Mouse (Mus musculus): Measurements from ENCODE around the gene Slc16a11. TPM values are rescaled to one million over a fixed set of nuclear protein-coding genes. Genes with fewer than 3 reads are reported as not detected.
A peak's percentile ranks its signal among the peaks of the same experiment; 100 is the strongest.

The Slc16a11 gene
- polyA plus RNA-seq, 1 experiment from 2014 or later: 1.5 TPM

DNA sequence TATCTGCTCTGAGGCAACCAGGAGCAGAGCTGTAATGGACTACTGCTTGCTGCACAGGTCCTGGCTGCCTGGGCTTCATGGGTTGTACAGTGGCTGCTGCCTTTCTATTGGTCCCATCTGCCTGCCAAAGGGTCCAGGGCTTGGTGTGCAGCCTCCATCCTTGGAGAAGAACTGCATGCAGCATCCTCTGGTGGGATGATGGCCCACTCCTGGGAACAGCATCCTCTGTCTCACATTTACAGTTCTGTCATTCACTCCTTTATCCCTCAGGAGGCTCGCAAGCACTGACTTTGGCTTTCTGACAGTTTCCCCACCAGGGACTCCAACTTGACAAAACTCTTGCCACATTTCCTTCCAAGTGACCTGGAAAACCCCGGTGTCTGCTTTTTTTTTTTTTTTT, 5.8 kb upstream of the Slc16a11 start:
- no peaks in the 10 kb centered on the region for H3K9me3 ChIP-seq
- H3K4me1 ChIP-seq: no peaks in the 10 kb centered on the region
- H3K27me3 ChIP-seq: 0 out of 2 replicates have a peak, but pooled peaks cover 7% of the 10 kb centered on the region
- no peaks in the 10 kb centered on the region for H3K36me3 ChIP-seq
- no peak overlapping the region for H3K27ac ChIP-seq
- no peak for ATAC-seq (ENCODE audit: low FRiP score, low read depth)
- WGBS: 88% methylated on average over 2 of the region's 2 CpGs
- H3K9ac ChIP-seq: no peak overlapping the region
- no peak overlapping the region for H3K4me2 ChIP-seq (replicated peaks)
- H3K4me3 ChIP-seq: no peak overlapping the region

DNA sequence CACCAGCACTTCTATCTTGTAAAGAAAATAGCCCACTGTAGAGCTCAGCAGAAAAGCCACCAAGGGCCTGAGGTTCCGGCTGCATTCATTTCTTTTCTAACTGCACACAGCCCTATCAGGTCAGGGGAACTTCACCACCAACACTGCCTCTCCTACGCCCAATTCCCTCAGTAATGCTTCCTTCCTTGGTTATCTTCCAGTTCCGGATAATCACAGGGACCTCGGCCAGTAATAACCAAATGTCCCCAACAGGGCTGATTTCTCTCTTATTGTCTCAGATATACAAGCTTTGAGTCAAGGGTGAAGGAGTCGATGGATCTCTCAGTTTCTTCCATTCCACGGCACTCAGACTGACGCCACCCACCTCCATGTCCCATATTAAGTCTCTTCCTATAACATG, 5.3 kb upstream of the Slc16a11 start:
- Histone ChIP-seq H3K27me3 (peaks cover 11% of the 10 kb centered on the region), H3K9me3 (no peaks in the 10 kb centered on the region), H3K4me2 (replicated peaks) (no peak overlapping the region), H3K9ac (no peak overlapping the region), H3K4me3 (no peak overlapping the region), H3K27ac (no peak overlapping the region), H3K36me3 (no peaks in the 10 kb centered on the region), H3K4me1 (no peaks in the 10 kb centered on the region)
- no peak for ATAC-seq (ENCODE audit: low FRiP score, low read depth)
- WGBS: 80% methylated on average over 7 of the region's 7 CpGs

DNA sequence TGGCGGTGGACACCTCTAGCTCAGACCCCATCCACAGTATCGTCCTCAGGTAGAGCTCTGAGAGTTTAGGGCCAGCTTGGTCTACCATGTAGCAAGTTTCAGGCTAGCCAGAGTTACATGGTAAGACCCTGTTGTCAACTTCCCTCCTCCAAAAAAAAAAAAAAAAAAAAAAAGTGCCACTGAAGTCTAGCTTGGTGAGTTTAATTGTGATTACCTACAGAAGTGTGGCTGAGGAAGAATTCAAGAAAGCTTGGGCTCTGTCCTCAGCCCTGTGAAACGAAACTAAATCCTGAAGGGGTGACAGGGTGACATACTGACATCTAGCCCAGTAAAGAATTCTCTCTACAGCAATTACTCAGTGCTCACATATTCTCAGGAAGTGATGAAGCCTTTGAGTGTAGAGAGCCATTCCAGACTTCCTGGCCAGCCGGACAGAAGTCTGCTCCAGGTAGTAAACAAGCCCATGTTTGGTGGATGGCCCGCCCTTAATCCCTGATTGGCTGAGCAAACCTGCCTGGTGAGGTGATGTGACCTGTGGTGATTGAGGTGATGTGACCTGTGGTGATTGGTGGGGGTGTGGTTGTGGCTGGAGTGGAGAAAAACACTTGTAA, 3.7 kb upstream of the Slc16a11 start:
- no peak overlapping the region for H3K27ac ChIP-seq
- no peaks in the 10 kb centered on the region for H3K9me3 ChIP-seq
- 67% methylated on average over 5 of the region's 5 CpGs for WGBS
- no peak overlapping the region for H3K9ac ChIP-seq
- H3K36me3 ChIP-seq: no peaks in the 10 kb centered on the region
- H3K4me3 ChIP-seq: no peak overlapping the region
- peaks cover 25% of the 10 kb centered on the region for H3K27me3 ChIP-seq
- H3K4me2 ChIP-seq (replicated peaks): no peak overlapping the region
- H3K4me1 ChIP-seq: peaks cover 5% of the 10 kb centered on the region
- ATAC-seq (ENCODE audit: low FRiP score, low read depth): no peak

DNA sequence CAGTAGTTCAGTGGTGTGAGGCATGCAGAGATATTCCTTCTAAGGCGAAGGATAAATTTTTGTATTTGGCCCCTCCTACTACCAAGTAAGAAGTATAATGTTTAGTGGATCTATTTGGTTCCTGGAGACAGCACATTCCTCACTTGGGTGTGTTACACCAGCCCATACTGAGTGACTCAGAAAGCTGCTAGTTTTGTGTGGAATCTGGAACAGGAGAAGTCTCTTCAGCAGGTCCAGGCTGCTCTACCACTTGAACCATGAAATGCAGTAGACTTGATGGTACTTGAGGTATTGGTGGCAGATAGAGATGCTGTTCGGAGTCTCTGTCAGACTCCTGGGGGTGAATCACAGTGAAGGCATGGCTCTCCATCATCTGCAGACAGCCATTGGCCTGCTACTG, 1.9 kb upstream of the Slc16a11 start:
- Histone ChIP-seq H3K9ac (no peak overlapping the region), H3K36me3 (no peaks in the 10 kb centered on the region), H3K4me1 (peaks cover 23% of the 10 kb centered on the region), H3K27ac (no peak overlapping the region), H3K4me3 (no peak overlapping the region), H3K9me3 (no peaks in the 10 kb centered on the region), H3K27me3 (peaks cover 43% of the 10 kb centered on the region), H3K4me2 (replicated peaks) (no peak overlapping the region)
- ATAC-seq (ENCODE audit: low FRiP score, low read depth): no peak
- 84% methylated on average over 2 of the region's 2 CpGs for WGBS

DNA sequence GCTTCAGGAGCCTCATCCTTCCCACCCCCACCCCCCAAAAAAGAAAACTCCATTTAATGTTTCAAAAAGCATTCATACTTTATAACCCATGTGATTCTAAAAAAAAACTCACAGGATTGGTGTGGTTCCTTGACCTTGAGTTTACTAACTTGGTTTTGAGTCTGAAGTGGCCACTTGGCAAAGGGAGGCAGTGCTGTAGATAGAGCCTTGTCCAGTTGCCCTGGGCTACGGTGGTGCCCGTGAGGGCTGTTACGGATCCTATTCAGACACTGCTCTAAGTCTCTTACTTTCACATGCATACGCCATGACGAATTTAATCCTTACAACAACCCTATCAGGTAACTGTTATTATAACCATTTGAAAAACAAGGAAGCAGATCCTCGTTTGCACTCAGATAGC, 580 bp upstream of the Slc16a11 start:
- Histone ChIP-seq H3K27me3 (peaks cover 56% of the 10 kb centered on the region), H3K27ac (no peak overlapping the region), H3K4me2 (replicated peaks) (no peak overlapping the region), H3K4me3 (no peak overlapping the region), H3K4me1 (peaks cover 24% of the 10 kb centered on the region), H3K9ac (no peak overlapping the region), H3K9me3 (no peaks in the 10 kb centered on the region), H3K36me3 (no peaks in the 10 kb centered on the region)
- no peak for ATAC-seq (ENCODE audit: low FRiP score, low read depth)
- 80% methylated on average over 6 of the region's 6 CpGs for WGBS

DNA sequence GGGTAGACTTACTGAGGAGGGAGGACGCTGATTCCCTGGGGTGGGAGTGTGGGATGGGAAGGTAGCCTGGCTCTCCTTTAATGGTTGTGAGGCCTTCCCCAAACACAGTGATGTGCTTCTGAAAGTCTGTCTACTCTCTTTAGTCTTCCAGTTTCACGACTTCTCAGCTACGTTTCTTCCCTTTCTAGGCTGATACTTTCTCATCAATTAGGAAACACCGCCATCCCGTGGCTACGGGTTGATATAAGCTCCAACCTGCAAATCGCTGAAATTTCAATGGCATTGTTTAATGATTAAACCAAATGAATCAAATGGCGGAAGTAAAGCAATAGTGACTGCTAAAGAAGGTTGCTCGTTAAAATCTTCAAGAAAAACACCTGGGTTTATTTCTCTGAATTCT, 344 bp downstream of the Slc16a11 start:
- no peak overlapping the region for H3K4me3 ChIP-seq
- ATAC-seq (ENCODE audit: low FRiP score, low read depth): no peak
- WGBS: 10% methylated on average over 9 of the region's 9 CpGs
- H3K27me3 ChIP-seq: peaks cover 64% of the 10 kb centered on the region
- H3K27ac ChIP-seq: no peak overlapping the region
- H3K9ac ChIP-seq: no peak overlapping the region
- H3K4me2 ChIP-seq (replicated peaks): no peak overlapping the region
- H3K4me1 ChIP-seq: peaks cover 24% of the 10 kb centered on the region
- H3K36me3 ChIP-seq: no peaks in the 10 kb centered on the region
- H3K9me3 ChIP-seq: no peaks in the 10 kb centered on the region

DNA sequence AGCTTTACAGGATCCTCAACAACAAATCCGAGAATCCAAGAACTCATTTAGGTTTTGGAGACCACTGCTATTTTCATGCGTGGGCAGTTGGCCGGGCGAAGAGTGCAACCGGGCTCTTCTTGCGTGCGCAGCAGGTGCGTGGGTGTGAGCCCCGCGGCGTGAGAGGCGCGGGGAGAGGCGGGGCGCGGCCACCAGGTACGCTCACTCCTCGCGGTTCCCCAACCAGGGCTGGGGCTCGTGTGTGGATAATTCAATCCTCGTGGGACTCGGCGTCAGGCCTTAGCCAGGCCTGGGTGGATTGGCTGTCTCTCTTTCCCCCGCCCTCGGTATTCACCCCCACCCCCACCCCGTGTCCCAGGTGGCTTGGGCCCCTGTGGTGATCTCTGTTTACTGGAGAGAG, 1.2 kb downstream of the Slc16a11 start:
- 8% methylated on average over 26 of the region's 26 CpGs for WGBS
- Histone ChIP-seq H3K27ac (no peak overlapping the region), H3K36me3 (no peaks in the 10 kb centered on the region), H3K4me3 (peak overlapping the region; percentile 41), H3K9me3 (no peaks in the 10 kb centered on the region), H3K4me2 (replicated peaks) (peak overlapping the region; percentile 71), H3K9ac (peak overlapping the region; percentile 62), H3K27me3 (peaks cover 64% of the 10 kb centered on the region), H3K4me1 (peaks cover 26% of the 10 kb centered on the region)
- no peak for ATAC-seq (ENCODE audit: low FRiP score, low read depth)

DNA sequence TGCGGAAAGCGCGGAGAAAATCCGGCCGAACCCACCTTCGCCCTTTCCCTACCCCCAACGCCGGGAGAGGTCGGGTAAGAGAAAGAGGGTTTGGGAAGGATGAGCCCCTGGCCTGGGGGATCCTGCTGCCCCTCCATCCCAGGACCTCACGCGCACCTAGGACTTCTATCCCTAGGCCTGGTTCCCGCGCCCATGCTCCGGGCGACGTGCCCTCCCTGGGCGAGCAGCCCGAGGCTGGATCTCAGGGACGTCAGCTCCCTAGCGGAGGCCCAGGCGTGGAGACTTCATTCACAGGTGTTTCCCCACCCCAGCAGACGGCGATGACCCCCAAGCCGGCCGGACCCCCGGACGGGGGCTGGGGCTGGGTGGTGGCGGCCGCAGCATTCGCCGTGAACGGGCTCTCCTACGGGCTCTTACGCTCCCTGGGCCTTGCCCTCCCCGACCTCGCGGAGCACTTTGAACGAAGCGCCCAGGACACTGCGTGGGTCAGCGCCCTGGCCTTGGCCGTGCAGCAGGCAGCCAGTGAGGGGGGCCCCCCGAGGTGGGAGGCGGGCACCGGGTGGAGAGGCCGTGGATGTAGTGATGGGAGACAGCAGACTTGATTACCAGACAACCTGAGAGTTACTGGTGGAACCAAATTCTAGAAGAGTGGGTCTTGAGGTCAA, 1.8 kb downstream of the Slc16a11 start:
- H3K36me3 ChIP-seq: no peaks in the 10 kb centered on the region
- 2% methylated on average over 45 of the region's 46 CpGs for WGBS
- H3K9me3 ChIP-seq: no peaks in the 10 kb centered on the region
- peak overlapping the region; percentile 62 for H3K9ac ChIP-seq
- peak overlapping the region; percentile 71 for H3K4me2 ChIP-seq (replicated peaks)
- peaks cover 32% of the 10 kb centered on the region for H3K4me1 ChIP-seq
- H3K4me3 ChIP-seq: peak overlapping the region; percentile 41
- H3K27ac ChIP-seq: no peak overlapping the region
- 0 out of 2 replicates have a peak, but pooled peaks have one; percentile 11 for ATAC-seq (ENCODE audit: low FRiP score, low read depth)
- H3K27me3 ChIP-seq: peaks cover 64% of the 10 kb centered on the region

DNA sequence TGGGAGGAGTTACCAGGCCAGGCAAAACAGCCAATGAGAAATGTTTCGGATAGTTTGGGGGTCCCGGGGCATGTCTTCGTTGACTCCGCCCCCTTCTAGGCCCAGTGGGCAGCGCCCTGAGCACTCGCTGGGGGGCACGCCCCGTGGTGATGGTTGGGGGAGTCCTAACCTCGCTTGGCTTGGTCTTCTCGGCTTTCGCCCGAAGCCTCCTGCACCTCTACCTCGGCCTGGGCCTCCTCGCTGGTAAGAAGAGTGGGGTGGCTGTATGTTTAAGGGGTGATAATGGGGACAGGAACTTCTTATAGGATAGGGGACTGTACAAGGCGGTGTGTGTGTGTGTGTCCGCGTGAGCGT, 2.3 kb downstream of the Slc16a11 start:
- peak overlapping the region; percentile 71 for H3K4me2 ChIP-seq (replicated peaks)
- no peak overlapping the region for H3K27ac ChIP-seq
- H3K4me3 ChIP-seq: peak overlapping the region; percentile 41
- H3K9ac ChIP-seq: peak overlapping the region; percentile 62; the same call in 1 of the 2 replicates
- 3% methylated on average over 18 of the region's 18 CpGs for WGBS
- no peaks in the 10 kb centered on the region for H3K36me3 ChIP-seq
- H3K9me3 ChIP-seq: no peaks in the 10 kb centered on the region
- ATAC-seq (ENCODE audit: low FRiP score, low read depth): peak; percentile 18; the same call in 1 of the 2 replicates
- peaks cover 37% of the 10 kb centered on the region for H3K4me1 ChIP-seq
- H3K27me3 ChIP-seq: peaks cover 64% of the 10 kb centered on the region

DNA sequence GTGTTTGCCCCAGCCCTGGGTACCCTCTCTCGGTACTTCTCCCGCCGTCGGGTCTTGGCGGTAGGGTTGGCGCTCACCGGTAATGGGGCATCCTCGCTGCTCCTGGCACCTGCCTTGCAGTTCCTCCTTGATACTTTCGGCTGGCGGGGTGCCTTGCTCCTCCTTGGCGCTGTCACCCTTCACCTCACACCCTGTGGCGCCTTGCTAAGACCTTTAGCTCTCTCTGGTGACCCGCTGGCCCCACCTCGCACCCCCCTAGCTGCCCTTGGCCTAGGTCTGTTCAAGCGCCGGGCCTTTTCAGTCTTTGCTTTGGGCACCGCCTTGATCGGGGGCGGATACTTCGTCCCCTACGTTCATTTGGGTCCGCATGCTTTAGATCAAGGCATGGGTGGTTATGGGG, 2.7 kb downstream of the Slc16a11 start:
- Histone ChIP-seq H3K4me3 (peak overlapping the region; percentile 41), H3K4me2 (replicated peaks) (peak overlapping the region; percentile 71; the same call in 1 of the 2 replicates), H3K4me1 (peaks cover 41% of the 10 kb centered on the region), H3K27me3 (peaks cover 64% of the 10 kb centered on the region), H3K27ac (no peak overlapping the region), H3K9ac (no peak overlapping the region), H3K9me3 (no peaks in the 10 kb centered on the region), H3K36me3 (no peaks in the 10 kb centered on the region)
- no peak for ATAC-seq (ENCODE audit: low FRiP score, low read depth)
- WGBS: 10% methylated on average over 22 of the region's 22 CpGs

DNA sequence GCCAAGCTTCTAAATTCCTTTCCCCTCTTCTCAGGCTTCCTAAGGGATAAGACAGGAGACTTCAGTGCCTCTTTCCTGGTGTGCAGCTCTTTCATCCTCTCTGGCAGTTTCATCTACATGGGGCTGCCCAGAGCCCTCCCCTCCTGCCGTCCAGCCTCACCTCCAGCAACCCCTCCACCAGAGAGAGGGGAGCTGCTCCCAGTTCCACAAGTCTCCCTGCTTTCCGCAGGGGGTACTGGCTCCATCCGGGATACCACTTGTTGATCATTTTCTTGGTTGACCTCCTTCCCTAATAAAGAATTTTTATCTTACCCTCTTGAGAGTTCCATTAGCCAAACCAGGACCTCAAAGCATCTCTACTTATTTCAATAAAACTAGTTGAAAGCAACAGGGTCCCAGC, 3.6 kb downstream of the Slc16a11 start:
- no peak for ATAC-seq (ENCODE audit: low FRiP score, low read depth)
- peaks cover 44% of the 10 kb centered on the region for H3K4me1 ChIP-seq
- H3K27me3 ChIP-seq: peaks cover 60% of the 10 kb centered on the region
- H3K27ac ChIP-seq: no peak overlapping the region
- no peaks in the 10 kb centered on the region for H3K36me3 ChIP-seq
- H3K9ac ChIP-seq: no peak overlapping the region
- WGBS: 58% methylated on average over 3 of the region's 3 CpGs
- no peak overlapping the region for H3K4me2 ChIP-seq (replicated peaks)
- no peaks in the 10 kb centered on the region for H3K9me3 ChIP-seq
- no peak overlapping the region for H3K4me3 ChIP-seq

DNA sequence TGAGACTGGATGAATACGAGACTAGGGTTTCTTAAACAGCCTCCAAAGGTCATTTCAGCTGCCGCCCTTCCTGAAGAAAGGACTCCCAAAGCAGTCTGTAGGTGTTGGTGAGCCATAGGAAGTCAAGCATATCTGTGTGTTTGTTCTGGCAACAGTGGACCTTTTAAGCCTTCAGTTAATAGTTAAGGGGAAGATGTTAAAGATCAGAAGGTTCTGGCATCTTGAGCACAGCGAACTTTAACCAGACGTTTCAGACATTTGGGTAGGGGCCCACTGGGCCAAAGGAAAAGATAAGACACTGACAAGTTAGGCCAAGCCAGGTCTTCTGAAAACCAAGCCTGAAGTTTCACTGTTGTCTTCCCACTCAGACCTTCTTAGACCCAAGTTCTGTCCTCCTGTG, 5.5 kb downstream of the Slc16a11 start:
- H3K27me3 ChIP-seq: peaks cover 52% of the 10 kb centered on the region
- no peaks in the 10 kb centered on the region for H3K36me3 ChIP-seq
- WGBS: 86% methylated on average over 4 of the region's 4 CpGs
- no peak for ATAC-seq (ENCODE audit: low FRiP score, low read depth)
- no peaks in the 10 kb centered on the region for H3K9me3 ChIP-seq
- H3K27ac ChIP-seq: no peak overlapping the region
- H3K9ac ChIP-seq: no peak overlapping the region
- peaks cover 55% of the 10 kb centered on the region for H3K4me1 ChIP-seq
- no peak overlapping the region for H3K4me2 ChIP-seq (replicated peaks)
- H3K4me3 ChIP-seq: no peak overlapping the region

Measured in limb, embryonic 13.5 days (tissue).